Mouse (Mus musculus) bone marrow macrophage, adult 2 months (primary cell): ENCODE data around the gene Mapk8ip3.

Source experiments
- CTCF ChIP-seq: IDR thresholded peaks from 2 replicates; pipeline ENCODE4 v1.5.1; 2012; ENCODE audit warnings: low read depth, mild to moderate bottlenecking, low read length, moderate library complexity
- POLR2A ChIP-seq: IDR thresholded peaks from 2 replicates; pipeline ENCODE4 v1.6.1; 2012; ENCODE audit warnings: mild to moderate bottlenecking, low read depth, low read length, borderline replicate concordance

- TF ChIP-seq POLR2A (no peak), CTCF (peak; percentile 45)
Observed at GRCm38 (mm10) chr17:24881738-24882440, 54.9 kb downstream of the Mapk8ip3 start.
